Mouse (Mus musculus): ENCODE measurements around the gene Anxa6. TPM values are rescaled to one million over a fixed set of nuclear protein-coding genes. Genes with fewer than 3 reads are reported as not detected.
"Not testable (repeated sequence)": the region's sequence is repeated elsewhere in the genome, so short reads cannot be mapped to it uniquely, and the experiment has no call there.

The Anxa6 gene
- polyA plus RNA-seq, 1 experiment from 2014 or later: 266 TPM

- H3K36me3 ChIP-seq (ENCODE audit: insufficient read depth, low read length): no peaks in the 10 kb centered on the region
- 42% methylated on average over 3 of the region's 3 CpGs for WGBS
- no peak overlapping the region for H3K9ac ChIP-seq (replicated peaks; ENCODE audit: low read length)
- no peak overlapping the region for H3K27ac ChIP-seq (ENCODE audit: low read length)
- no peaks in the 10 kb centered on the region for H3K9me3 ChIP-seq (ENCODE audit: low read length)
- no peak overlapping the region for H3K4me3 ChIP-seq (ENCODE audit: low read length)
- no peak overlapping the region for H3K4me2 ChIP-seq (replicated peaks; ENCODE audit: low read depth, low read length)
- no peak for ATAC-seq (ENCODE audit: low FRiP score, low TSS enrichment)
- H3K4me1 ChIP-seq (ENCODE audit: insufficient read depth, low read length): peaks cover 18% of the 10 kb centered on the region; the same call in 1 of the 2 replicates
- no peaks in the 10 kb centered on the region for H3K27me3 ChIP-seq (ENCODE audit: insufficient read depth, low read length)
Measured at GRCm38 (mm10) chr11:54958571-54959073, 74.6 kb downstream of the Anxa6 start.

GRCm38 (mm10) chr11:54957708-54958107, 75.5 kb downstream of the Anxa6 start:
- peaks cover 15% of the 10 kb centered on the region; the same call in 1 of the 2 replicates for H3K4me1 ChIP-seq (ENCODE audit: insufficient read depth, low read length)
- WGBS: 89% methylated on average over 3 of the region's 3 CpGs
- not testable (repeated sequence) for ATAC-seq (ENCODE audit: low FRiP score, low TSS enrichment); H3K9me3 ChIP-seq (ENCODE audit: low read length); H3K27me3 ChIP-seq (ENCODE audit: insufficient read depth, low read length); H3K4me3 ChIP-seq (ENCODE audit: low read length); H3K4me2 ChIP-seq (replicated peaks; ENCODE audit: low read depth, low read length); H3K27ac ChIP-seq (ENCODE audit: low read length); H3K9ac ChIP-seq (replicated peaks; ENCODE audit: low read length); H3K36me3 ChIP-seq (ENCODE audit: insufficient read depth, low read length)

DNA sequence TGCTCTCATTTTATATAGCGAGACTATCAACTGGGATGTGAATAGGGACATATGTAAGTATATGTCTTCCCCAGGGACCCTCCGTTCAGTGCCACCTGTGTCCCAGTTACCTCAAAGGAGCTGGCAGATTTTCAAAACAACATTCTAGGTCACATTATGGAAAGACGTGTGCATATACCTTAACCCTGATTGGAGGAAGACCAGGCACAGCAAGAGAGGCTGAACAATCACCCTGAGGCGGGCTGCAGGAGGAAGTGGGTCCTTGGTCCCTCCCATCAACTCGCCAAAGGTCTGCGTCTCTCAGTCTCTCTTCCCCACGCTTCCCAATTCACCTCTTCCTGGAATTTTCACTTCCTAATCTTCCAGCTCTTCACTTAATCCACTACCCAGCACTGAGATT, 76.3 kb downstream of the Anxa6 start:
- no peaks in the 10 kb centered on the region for H3K27me3 ChIP-seq (ENCODE audit: insufficient read depth, low read length)
- no peaks in the 10 kb centered on the region for H3K36me3 ChIP-seq (ENCODE audit: insufficient read depth, low read length)
- no peak overlapping the region for H3K4me3 ChIP-seq (ENCODE audit: low read length)
- ATAC-seq (ENCODE audit: low FRiP score, low TSS enrichment): no peak
- H3K27ac ChIP-seq (ENCODE audit: low read length): no peak overlapping the region
- 70% methylated on average over 7 of the region's 7 CpGs for WGBS
- no peak overlapping the region for H3K4me2 ChIP-seq (replicated peaks; ENCODE audit: low read depth, low read length)
- no peaks in the 10 kb centered on the region for H3K9me3 ChIP-seq (ENCODE audit: low read length)
- H3K9ac ChIP-seq (replicated peaks; ENCODE audit: low read length): no peak overlapping the region
- peaks cover 11% of the 10 kb centered on the region; the same call in 1 of the 2 replicates for H3K4me1 ChIP-seq (ENCODE audit: insufficient read depth, low read length)

DNA sequence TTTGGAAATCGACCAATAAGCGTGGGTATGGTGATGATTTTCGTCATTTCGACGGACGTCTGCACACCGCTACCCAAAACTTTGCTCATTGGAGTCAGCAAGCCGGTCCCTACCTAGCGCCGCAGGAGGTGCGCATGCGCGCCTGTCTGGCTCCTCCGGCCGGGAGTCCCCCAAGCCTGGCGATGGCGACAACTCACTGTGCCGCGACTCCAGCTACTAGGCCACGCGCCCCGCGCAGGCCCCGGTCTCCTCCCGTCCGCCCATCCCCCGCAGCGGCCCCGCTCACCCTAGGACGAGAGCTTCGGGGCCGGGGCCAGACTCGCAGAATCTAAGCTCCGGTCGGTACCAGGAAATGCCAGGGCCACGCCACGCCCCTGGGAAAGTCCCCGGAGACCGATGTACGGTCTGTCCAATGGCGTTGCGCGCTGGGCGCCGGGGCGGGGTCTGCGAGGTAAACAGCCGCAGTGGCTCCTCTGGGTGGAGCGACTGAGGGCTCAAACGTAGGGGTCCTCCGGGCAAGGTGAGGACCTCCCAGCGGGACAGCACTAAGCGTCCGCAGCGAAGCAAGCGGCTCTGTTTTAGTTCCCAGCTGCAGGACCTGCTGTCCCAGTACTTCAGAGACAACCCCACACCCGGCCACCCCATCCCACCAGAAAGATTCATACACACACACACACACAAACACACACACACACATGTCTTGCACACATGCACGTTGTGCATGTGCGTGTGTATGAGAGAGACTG, 77.3 kb downstream of the Anxa6 start:
- H3K9ac ChIP-seq (replicated peaks; ENCODE audit: low read length): peak overlapping the region; percentile 83
- H3K36me3 ChIP-seq (ENCODE audit: insufficient read depth, low read length): no peaks in the 10 kb centered on the region
- H3K4me2 ChIP-seq (replicated peaks; ENCODE audit: low read depth, low read length): peak overlapping the region; percentile 65
- no peaks in the 10 kb centered on the region for H3K9me3 ChIP-seq (ENCODE audit: low read length)
- no peaks in the 10 kb centered on the region for H3K27me3 ChIP-seq (ENCODE audit: insufficient read depth, low read length)
- H3K4me1 ChIP-seq (ENCODE audit: insufficient read depth, low read length): peaks cover 11% of the 10 kb centered on the region; the same call in 1 of the 2 replicates
- ATAC-seq (ENCODE audit: low FRiP score, low TSS enrichment): peak; percentile 98
- peak overlapping the region; percentile 88 for H3K27ac ChIP-seq (ENCODE audit: low read length)
- under 1% methylated on average over 59 of the region's 59 CpGs for WGBS
- H3K4me3 ChIP-seq (ENCODE audit: low read length): peak overlapping the region; percentile 73

- not testable (repeated sequence) for H3K9me3 ChIP-seq (ENCODE audit: low read length); ATAC-seq (ENCODE audit: low FRiP score, low TSS enrichment); H3K27me3 ChIP-seq (ENCODE audit: insufficient read depth, low read length); H3K36me3 ChIP-seq (ENCODE audit: insufficient read depth, low read length)
- Histone ChIP-seq H3K4me1 (ENCODE audit: insufficient read depth, low read length) (peaks cover 11% of the 10 kb centered on the region; the same call in 1 of the 2 replicates), H3K4me3 (ENCODE audit: low read length) (peak overlapping the region; percentile 73), H3K9ac (replicated peaks; ENCODE audit: low read length) (peak overlapping the region; percentile 83), H3K4me2 (replicated peaks; ENCODE audit: low read depth, low read length) (peak overlapping the region; percentile 65), H3K27ac (ENCODE audit: low read length) (peak overlapping the region; percentile 88)
- 41% methylated on average over 10 of the region's 10 CpGs for WGBS
Measured at GRCm38 (mm10) chr11:54955400-54955734, 77.9 kb downstream of the Anxa6 start.

- Histone ChIP-seq H3K36me3 (ENCODE audit: insufficient read depth, low read length) (no peaks in the 10 kb centered on the region), H3K27me3 (ENCODE audit: insufficient read depth, low read length) (no peaks in the 10 kb centered on the region), H3K4me1 (ENCODE audit: insufficient read depth, low read length) (peaks cover 11% of the 10 kb centered on the region; the same call in 1 of the 2 replicates), H3K4me3 (ENCODE audit: low read length) (no peak overlapping the region), H3K4me2 (replicated peaks; ENCODE audit: low read depth, low read length) (no peak overlapping the region), H3K9ac (replicated peaks; ENCODE audit: low read length) (no peak overlapping the region), H3K9me3 (ENCODE audit: low read length) (no peaks in the 10 kb centered on the region), H3K27ac (ENCODE audit: low read length) (no peak overlapping the region)
- no peak for ATAC-seq (ENCODE audit: low FRiP score, low TSS enrichment)
- WGBS: 86% methylated on average over 8 of the region's 8 CpGs
Measured at GRCm38 (mm10) chr11:54954716-54955115, 78.5 kb downstream of the Anxa6 start.

- Histone ChIP-seq H3K4me2 (replicated peaks; ENCODE audit: low read depth, low read length) (no peak overlapping the region), H3K4me3 (ENCODE audit: low read length) (no peak overlapping the region), H3K27me3 (ENCODE audit: insufficient read depth, low read length) (no peaks in the 10 kb centered on the region), H3K36me3 (ENCODE audit: insufficient read depth, low read length) (no peaks in the 10 kb centered on the region), H3K9me3 (ENCODE audit: low read length) (no peaks in the 10 kb centered on the region), H3K27ac (ENCODE audit: low read length) (no peak overlapping the region), H3K9ac (replicated peaks; ENCODE audit: low read length) (no peak overlapping the region), H3K4me1 (ENCODE audit: insufficient read depth, low read length) (peaks cover 11% of the 10 kb centered on the region; the same call in 1 of the 2 replicates)
- 41% methylated on average over 9 of the region's 9 CpGs for WGBS
- no peak for ATAC-seq (ENCODE audit: low FRiP score, low TSS enrichment)
Measured at GRCm38 (mm10) chr11:54953993-54954446, 79.2 kb downstream of the Anxa6 start.

DNA sequence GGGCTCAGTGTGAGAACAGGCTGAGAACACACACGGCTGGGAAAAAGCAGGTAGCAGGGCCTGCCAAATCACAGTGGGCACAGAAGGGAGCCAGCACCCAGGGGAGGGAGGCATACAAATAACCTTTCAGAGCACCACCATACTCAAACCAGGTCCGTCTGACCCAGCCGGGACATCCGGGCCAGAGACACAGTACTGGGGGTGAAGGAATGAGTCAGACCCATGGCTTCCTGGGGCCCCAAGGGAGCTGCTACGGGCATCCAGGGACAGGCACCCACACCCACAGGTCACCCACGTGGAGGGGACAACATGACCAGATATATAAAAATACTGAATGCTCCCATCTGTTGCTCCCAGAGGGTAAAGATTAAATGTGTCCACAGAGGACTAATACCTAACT, 80.6 kb downstream of the Anxa6 start:
- Histone ChIP-seq H3K27me3 (ENCODE audit: insufficient read depth, low read length) (no peaks in the 10 kb centered on the region), H3K9me3 (ENCODE audit: low read length) (no peaks in the 10 kb centered on the region), H3K4me1 (ENCODE audit: insufficient read depth, low read length) (peaks cover 11% of the 10 kb centered on the region; the same call in 1 of the 2 replicates), H3K4me3 (ENCODE audit: low read length) (no peak overlapping the region), H3K4me2 (replicated peaks; ENCODE audit: low read depth, low read length) (no peak overlapping the region), H3K9ac (replicated peaks; ENCODE audit: low read length) (no peak overlapping the region), H3K36me3 (ENCODE audit: insufficient read depth, low read length) (no peaks in the 10 kb centered on the region), H3K27ac (ENCODE audit: low read length) (no peak overlapping the region)
- ATAC-seq (ENCODE audit: low FRiP score, low TSS enrichment): no peak
- WGBS: 55% methylated on average over 6 of the region's 6 CpGs

- H3K9ac ChIP-seq (replicated peaks; ENCODE audit: low read length): no peak overlapping the region
- ATAC-seq (ENCODE audit: low FRiP score, low TSS enrichment): no peak
- no peaks in the 10 kb centered on the region for H3K27me3 ChIP-seq (ENCODE audit: insufficient read depth, low read length)
- H3K9me3 ChIP-seq (ENCODE audit: low read length): no peaks in the 10 kb centered on the region
- H3K36me3 ChIP-seq (ENCODE audit: insufficient read depth, low read length): no peaks in the 10 kb centered on the region
- 86% methylated on average over 6 of the region's 6 CpGs for WGBS
- peaks cover 11% of the 10 kb centered on the region; the same call in 1 of the 2 replicates for H3K4me1 ChIP-seq (ENCODE audit: insufficient read depth, low read length)
- H3K4me2 ChIP-seq (replicated peaks; ENCODE audit: low read depth, low read length): no peak overlapping the region
- no peak overlapping the region for H3K27ac ChIP-seq (ENCODE audit: low read length)
- no peak overlapping the region for H3K4me3 ChIP-seq (ENCODE audit: low read length)
Measured at GRCm38 (mm10) chr11:54950684-54951083, 82.6 kb downstream of the Anxa6 start.

GRCm38 (mm10) chr11:54949717-54950116, 83.5 kb downstream of the Anxa6 start:
- no peak for ATAC-seq (ENCODE audit: low FRiP score, low TSS enrichment)
- Histone ChIP-seq H3K36me3 (ENCODE audit: insufficient read depth, low read length) (no peaks in the 10 kb centered on the region), H3K9ac (replicated peaks; ENCODE audit: low read length) (no peak overlapping the region), H3K4me3 (ENCODE audit: low read length) (no peak overlapping the region), H3K27me3 (ENCODE audit: insufficient read depth, low read length) (no peaks in the 10 kb centered on the region), H3K27ac (ENCODE audit: low read length) (no peak overlapping the region), H3K9me3 (ENCODE audit: low read length) (no peaks in the 10 kb centered on the region), H3K4me1 (ENCODE audit: insufficient read depth, low read length) (peaks cover 9% of the 10 kb centered on the region; the same call in 1 of the 2 replicates), H3K4me2 (replicated peaks; ENCODE audit: low read depth, low read length) (no peak overlapping the region)
- WGBS: 89% methylated on average over 1 of the region's 1 CpGs

All from kidney, embryonic 16.5 days (tissue).